Mouse (Mus musculus): ENCODE results near the gene Th.

- no peak for TF ChIP-seq CTCF (IDR thresholded peaks at IDR 0.05; ENCODE audit: borderline replicate concordance, control insufficient read depth, extremely low read depth, insufficient read depth, low read length, poor library complexity)
- TF ChIP-seq POLR2A (IDR thresholded peaks at IDR 0.05; ENCODE audit: control insufficient read depth, extremely low read depth, insufficient read depth, low read length, poor library complexity): no peak
Observed at GRCm38 (mm10) chr7:142958817-142959216, 27.9 kb upstream of the Th start.

Data from thymus, adult 2 months (tissue).